Mouse (Mus musculus) myocyte (in vitro differentiated cells): Measurements from ENCODE around the gene Chd1. TPM values are rescaled to one million over a fixed set of nuclear protein-coding genes. Genes with fewer than 3 reads are reported as not detected.

Experiments
- H3K27me3 ChIP-seq: one replicate; pipeline ENCODE4 v1.6.1; 2011; ENCODE audit not compliant: control insufficient read depth, insufficient read depth, insufficient read length
- H3K36me3 ChIP-seq: one replicate; pipeline ENCODE4 v1.6.1; 2011; ENCODE audit not compliant: control insufficient read depth, insufficient read depth
- H3K4me2 ChIP-seq: one replicate; pipeline ENCODE4 v1.6.1; 2011; ENCODE audit warnings: low read depth, control low read depth
- H3K4me3 ChIP-seq: one replicate; pipeline ENCODE4 v1.5.1; 2011; ENCODE audit warnings: mild to moderate bottlenecking, control low read depth, moderate library complexity
- H3K79me2 ChIP-seq: one replicate; pipeline ENCODE4 v1.6.1; 2011; ENCODE audit not compliant: control insufficient read depth, insufficient read depth
- H3ac ChIP-seq: one replicate; pipeline ENCODE4 v1.6.1; 2011; ENCODE audit not compliant: control insufficient read depth, insufficient read length
- CEBPB ChIP-seq: IDR thresholded peaks from 2 replicates; pipeline ENCODE4 v1.6.1; 2011; ENCODE audit warnings: mild to moderate bottlenecking, moderate library complexity; ENCODE audit not compliant: poor library complexity, insufficient read depth, severe bottlenecking
- E2F4 ChIP-seq: IDR thresholded peaks from one replicate; pipeline ENCODE4 v1.6.1; 2011; ENCODE audit warnings: mild to moderate bottlenecking, control low read depth, moderate library complexity; ENCODE audit not compliant: insufficient read depth
- MAX ChIP-seq: IDR thresholded peaks from one replicate; pipeline ENCODE4 v1.6.1; 2011; ENCODE audit warnings: low read depth, mild to moderate bottlenecking, control low read depth
- MYOD1 ChIP-seq, 3 experiments: IDR thresholded peaks; one replicate each; pipeline ENCODE4 v1.6.1; 2011; ENCODE audit warnings: control low read depth in 2 of 3, low read depth in 2 of 3, mild to moderate bottlenecking in 2 of 3, moderate library complexity in 1 of 3; ENCODE audit not compliant: insufficient read length in 2 of 3, control insufficient read depth in 1 of 3
- MYOG ChIP-seq, 3 experiments: IDR thresholded peaks; one replicate each; pipeline ENCODE4 v1.6.1; 2011; ENCODE audit warnings: control low read depth in 2 of 3, low read depth in 2 of 3, mild to moderate bottlenecking in 2 of 3; ENCODE audit not compliant: insufficient read length in 2 of 3, control insufficient read depth in 1 of 3, insufficient read depth in 1 of 3
- POLR2A ChIP-seq: IDR thresholded peaks from one replicate; pipeline ENCODE4 v1.6.1; 2011; ENCODE audit warnings: low read depth, mild to moderate bottlenecking, control low read depth, moderate library complexity; ENCODE audit not compliant: insufficient read length
- POLR2AphosphoS2 ChIP-seq: IDR thresholded peaks from one replicate; pipeline ENCODE4 v1.6.1; 2011; ENCODE audit warnings: low read depth, control low read depth; ENCODE audit not compliant: insufficient read length
- REST ChIP-seq: IDR thresholded peaks from one replicate; pipeline ENCODE4 v1.6.1; 2011; ENCODE audit warnings: mild to moderate bottlenecking, control low read depth, moderate library complexity; ENCODE audit not compliant: insufficient read depth, insufficient read length
- SRF ChIP-seq: IDR thresholded peaks from one replicate; pipeline ENCODE4 v1.6.1; 2011; ENCODE audit warnings: low read depth; ENCODE audit not compliant: control insufficient read depth, insufficient read length
- TCF12 ChIP-seq: IDR thresholded peaks from one replicate; pipeline ENCODE4 v1.6.1; 2011; ENCODE audit warnings: mild to moderate bottlenecking, control low read depth; ENCODE audit not compliant: poor library complexity, insufficient read depth, severe bottlenecking
- TCF3 ChIP-seq: IDR thresholded peaks from one replicate; pipeline ENCODE4 v1.6.1; 2011; ENCODE audit warnings: low read depth, control low read depth; ENCODE audit not compliant: insufficient read length
- USF1 ChIP-seq: IDR thresholded peaks from one replicate; pipeline ENCODE4 v1.6.1; 2011; ENCODE audit warnings: low read depth, mild to moderate bottlenecking, control low read depth, moderate library complexity
- polyA plus RNA-seq: library from polyadenylated mRNA; unstranded; fragments of >200 nt; fragmentation: generic; extraction: Trizol; gene quantifications from one replicate; pipeline ENCODE4 v1.2.1, GENCODE M21; 2012; ENCODE audit warnings: missing spikeins

The Chd1 gene
- polyA plus RNA-seq, 1 experiment: 4.6 TPM

GRCm38 (mm10) chr17:15804008-15804812, 99.4 kb downstream of the Chd1 start:
- H3K79me2 ChIP-seq: peaks cover 30% of the 10 kb centered on the region

GRCm38 (mm10) chr17:15807295-15807984, 102.7 kb downstream of the Chd1 start:
- Histone ChIP-seq H3ac (no peak overlapping the region), H3K4me3 (no peak overlapping the region), H3K36me3 (peaks cover 20% of the 10 kb centered on the region), H3K27me3 (no peaks in the 10 kb centered on the region), H3K79me2 (peaks cover 62% of the 10 kb centered on the region), H3K4me2 (no peak overlapping the region)
- TF ChIP-seq MYOD1 (IDR thresholded peaks at IDR 0.05; ENCODE audit: control insufficient read depth in 1 of 3, insufficient read length in 2 of 3, low read depth in 2 of 3) (peak; percentile 67 to 99 (median 99)), MYOG (IDR thresholded peaks at IDR 0.05; ENCODE audit: control insufficient read depth in 1 of 3, insufficient read depth in 1 of 3, insufficient read length in 2 of 3, low read depth in 2 of 3) (peak in 2 of 3 experiments; percentile 69), TCF3 (peak; percentile 66), SRF (no peak), TCF12 (peak; percentile 11)

More at GRCm38 (mm10) chr17:15804008-15804812, 99.4 kb downstream of the Chd1 start:
- TF ChIP-seq REST (no peak), E2F4 (no peak), CEBPB (no peak), POLR2AphosphoS2 (no peak), USF1 (no peak)
- Histone ChIP-seq H3K36me3 (peaks cover 15% of the 10 kb centered on the region), H3ac (no peak overlapping the region), H3K4me2 (no peak overlapping the region), H3K27me3 (no peaks in the 10 kb centered on the region), H3K4me3 (no peak overlapping the region)

GRCm38 (mm10) chr17:15808015-15808414, 103.2 kb downstream of the Chd1 start:
- Histone ChIP-seq H3K4me3 (no peak overlapping the region), H3K36me3 (peaks cover 20% of the 10 kb centered on the region), H3ac (no peak overlapping the region), H3K79me2 (peaks cover 68% of the 10 kb centered on the region), H3K27me3 (no peaks in the 10 kb centered on the region), H3K4me2 (no peak overlapping the region)
- TF ChIP-seq TCF12 (no peak), MYOD1 (IDR thresholded peaks at IDR 0.05; ENCODE audit: control insufficient read depth in 1 of 3, insufficient read length in 2 of 3, low read depth in 2 of 3) (no peak), USF1 (no peak), TCF3 (no peak), SRF (no peak), CEBPB (no peak), REST (no peak), MYOG (IDR thresholded peaks at IDR 0.05; ENCODE audit: control insufficient read depth in 1 of 3, insufficient read depth in 1 of 3, insufficient read length in 2 of 3, low read depth in 2 of 3) (no peak), POLR2A (no peak), MAX (no peak), E2F4 (no peak), POLR2AphosphoS2 (no peak)

- Histone ChIP-seq H3K27me3 (no peaks in the 10 kb centered on the region), H3K4me3 (no peak overlapping the region), H3K79me2 (peaks cover 75% of the 10 kb centered on the region), H3K4me2 (peak overlapping the region; percentile 35), H3ac (no peak overlapping the region), H3K36me3 (peaks cover 20% of the 10 kb centered on the region)
- TF ChIP-seq POLR2A: no peak
- no peak for TF ChIP-seq SRF
- no peak for TF ChIP-seq CEBPB
- peak in 2 of 3 experiments; percentile 8 to 58 for TF ChIP-seq MYOG (IDR thresholded peaks at IDR 0.05; ENCODE audit: control insufficient read depth in 1 of 3, insufficient read depth in 1 of 3, insufficient read length in 2 of 3, low read depth in 2 of 3)
- no peak for TF ChIP-seq E2F4
- TF ChIP-seq TCF12: no peak
- TF ChIP-seq TCF3: no peak
- TF ChIP-seq MYOD1 (IDR thresholded peaks at IDR 0.05; ENCODE audit: control insufficient read depth in 1 of 3, insufficient read length in 2 of 3, low read depth in 2 of 3): peak in 2 of 3 experiments; percentile 51 to 64
- no peak for TF ChIP-seq MAX
- no peak for TF ChIP-seq POLR2AphosphoS2
Observed at GRCm38 (mm10) chr17:15808468-15809374, 104.0 kb downstream of the Chd1 start.
